In the genomic region with DNA sequence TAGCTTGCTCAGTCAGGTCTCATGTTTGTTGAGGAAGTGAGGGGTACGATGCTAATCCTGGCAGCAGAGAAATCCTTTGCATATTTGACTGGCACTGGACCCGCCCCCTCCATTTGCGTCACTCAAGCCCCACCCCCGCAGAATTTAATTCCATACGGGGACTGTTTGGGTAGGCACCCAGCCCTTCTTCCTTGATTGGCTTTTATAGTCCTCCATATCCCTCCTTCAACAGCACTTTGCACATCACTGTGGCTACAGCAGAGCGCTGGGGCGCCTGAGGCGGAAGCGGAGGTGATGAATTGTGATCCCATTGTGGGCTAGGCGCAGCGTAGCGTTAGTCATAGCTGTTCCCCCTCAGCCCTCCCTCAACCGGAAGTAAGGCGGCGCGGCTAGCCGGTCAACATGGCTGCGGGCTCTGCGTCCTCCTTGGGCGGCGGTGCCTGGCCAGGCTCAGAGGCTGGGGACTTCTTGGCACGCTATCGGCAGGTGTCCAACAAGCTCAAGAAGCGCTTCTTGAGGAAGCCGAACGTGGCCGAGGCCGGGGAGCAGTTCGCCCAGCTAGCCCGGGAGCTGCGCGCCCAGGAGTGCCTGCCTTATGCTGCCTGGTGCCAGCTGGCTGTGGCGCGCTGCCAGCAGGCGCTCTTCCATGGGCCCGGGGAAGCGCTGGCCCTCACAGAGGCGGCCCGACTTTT, we compare ENCODE assay signal across 8 mouse cellular contexts. TPM values are rescaled to one million over a fixed set of nuclear protein-coding genes. Genes with fewer than 3 reads are reported as not detected.
A peak's percentile ranks its signal among the peaks of the same experiment; 100 is the strongest.
DNase-seq lines count a peak whose midpoint lies in the region; ATAC-seq and TF ChIP-seq lines count a peak whose summit lies in the region.

Gene F8a, plus strand, starts transcription at position 378 of the 692 bp plus-strand sequence.

- peak; percentile 74 for TF ChIP-seq POLR2A in cerebellum, adult 2 months (IDR thresholded peaks at IDR 0.05; ENCODE audit: borderline replicate concordance, insufficient read depth, low read length)
- 0 out of 2 replicates have a peak, but pooled peaks have one; percentile 42 for TF ChIP-seq POLR2A in olfactory bulb, adult 2 months (IDR thresholded peaks at IDR 0.05; ENCODE audit: insufficient read depth, low read depth, low read length)

- no peaks in the 10 kb centered on the region for H3K4me1 ChIP-seq in cerebellum, adult 2 months (ENCODE audit: control insufficient read depth, insufficient read depth, low read length)
- H3K4me1 ChIP-seq in forebrain, postnatal 0 days (ENCODE audit: insufficient read depth), result no peaks in the 10 kb centered on the region
- no peaks in the 10 kb centered on the region for H3K4me1 ChIP-seq in lung, embryonic 15.5 days
- 0 out of 2 replicates have a peak, but pooled peaks cover 3% of the 10 kb centered on the region for H3K4me1 ChIP-seq in olfactory bulb, adult 2 months (ENCODE audit: control insufficient read depth, insufficient read depth, low read length)

- H3K9me3 ChIP-seq in forebrain, postnatal 0 days (ENCODE audit: low read length), result no peaks in the 10 kb centered on the region
- H3K9me3 ChIP-seq in lung, embryonic 15.5 days, result no peaks in the 10 kb centered on the region

- H3K9ac ChIP-seq in forebrain, postnatal 0 days, result peak within 1 kb of the TSS; percentile 68
- H3K9ac ChIP-seq in lung, embryonic 15.5 days, result peak within 1 kb of the TSS; percentile 55

- WGBS in cerebellum, adult 2 months, result 10% methylated on average over 32 of the region's 39 CpGs
- 26% methylated on average over 35 of the region's 39 CpGs for WGBS in forebrain, postnatal 0 days
- 17% methylated on average over 39 of the region's 39 CpGs for WGBS in lung, embryonic 15.5 days
- WGBS in olfactory bulb, adult 2 months, result 16% methylated on average over 37 of the region's 39 CpGs

- H3K4me3 ChIP-seq in cerebellum, adult 2 months (replicated peaks; ENCODE audit: insufficient read depth, low read depth, low read length), result peak within 1 kb of the TSS; percentile 76
- H3K4me3 ChIP-seq in forebrain, postnatal 0 days (ENCODE audit: low read depth, low read length), result peak within 1 kb of the TSS; percentile 59
- peak within 1 kb of the TSS; percentile 59 for H3K4me3 ChIP-seq in lung, embryonic 15.5 days
- peak within 1 kb of the TSS; percentile 75 for H3K4me3 ChIP-seq in olfactory bulb, adult 2 months (ENCODE audit: insufficient read depth, low read depth, low read length)

- DNase-seq in MEL-GATA-1-ER (ENCODE audit: extremely low read depth, low read depth), result peak; percentile 94
- peak; percentile 85 to 86 for DNase-seq in cerebellum, adult 2 months
- DNase-seq in forebrain, postnatal 0 days, result peak; percentile 89
- peak; percentile 79 for DNase-seq in heart, postnatal 4 days
- peak; percentile 43 for DNase-seq in layer of hippocampus, adult 9-10 months (ENCODE audit: low spot score)
- peak; percentile 66 to 76 for DNase-seq in thymus, adult 18-20 months

- ATAC-seq in forebrain, postnatal 0 days, result peak; percentile 97
- peak; percentile 94 for ATAC-seq in lung, embryonic 15.5 days (ENCODE audit: borderline replicate concordance, extremely low read depth, low FRiP score, low TSS enrichment)

- no peaks in the 10 kb centered on the region for H3K27me3 ChIP-seq in cerebellum, adult 2 months (ENCODE audit: control insufficient read depth, insufficient read depth, low read length)
- H3K27me3 ChIP-seq in forebrain, postnatal 0 days (ENCODE audit: insufficient read depth, low read length), result no peaks in the 10 kb centered on the region
- H3K27me3 ChIP-seq in lung, embryonic 15.5 days, result no peaks in the 10 kb centered on the region; the same call in none of the 2 replicates

- peak within 1 kb of the TSS; percentile 59 for H3K4me2 ChIP-seq in forebrain, postnatal 0 days (ENCODE audit: low read depth)
- H3K4me2 ChIP-seq in lung, embryonic 15.5 days, result peak within 1 kb of the TSS; percentile 86

- no peaks in the 10 kb centered on the region for H3K36me3 ChIP-seq in forebrain, postnatal 0 days (ENCODE audit: insufficient read depth)
- H3K36me3 ChIP-seq in lung, embryonic 15.5 days, result no peaks in the 10 kb centered on the region

- no peak for TF ChIP-seq CTCF in cerebellum, adult 2 months (IDR thresholded peaks at IDR 0.05; ENCODE audit: borderline replicate concordance, insufficient read depth, low read depth, low read length)
- no peak for TF ChIP-seq CTCF in forebrain, postnatal 0 days (IDR thresholded peaks at IDR 0.05; ENCODE audit: low read depth)
- no peak for TF ChIP-seq CTCF in olfactory bulb, adult 2 months (IDR thresholded peaks at IDR 0.05; ENCODE audit: insufficient read depth, low read depth, low read length)

- H3K27ac ChIP-seq in cerebellum, adult 2 months (ENCODE audit: insufficient read depth, low read length), result peak within 1 kb of the TSS; percentile 93
- H3K27ac ChIP-seq in forebrain, postnatal 0 days (ENCODE audit: low read depth, low read length), result peak within 1 kb of the TSS; percentile 84
- H3K27ac ChIP-seq in lung, embryonic 15.5 days, result peak within 1 kb of the TSS; percentile 94
- peak within 1 kb of the TSS; percentile 98 for H3K27ac ChIP-seq in olfactory bulb, adult 2 months (ENCODE audit: insufficient read depth, low read depth, low read length)

RNA-seq across cellular contexts. Expression of gene F8a, which starts in this region (rescaled TPM):
- 17.1 and 17.6 TPM in 2 replicates for polyA plus RNA-seq in cerebellum, adult 2 months (2012; rRNA removed)
- 20.5 and 23.7 TPM in 2 replicates for total RNA-seq in forebrain, postnatal 0 days (2014; rRNA removed)
- polyA plus RNA-seq in forebrain, postnatal 0 days (2015; fragmentation: Nextera tagmentation; extraction: Ambion mirVana), result 33.0 and 34.3 TPM in 2 replicates
- total RNA-seq in heart, postnatal 4 days (2021), result 1 to 10 TPM; 7.1 to 7.2 TPM
- 11.7 and 11.9 TPM in 2 replicates for polyA plus RNA-seq in lung, embryonic 15.5 days (2015; fragmentation: Nextera tagmentation; extraction: Ambion mirVana)
- not detected in 2 replicates for polyA plus RNA-seq in olfactory bulb, adult 2 months (2012; ENCODE audit: insufficient read depth, insufficient read length, low replicate concordance, missing spikeins)

Comparison
In these comparisons a context has a peak if more than half of its experiments do, and no peak if none do; other contexts are left out.
1. Peak in every context shown above with its lines: DNase-seq, ATAC-seq, H3K4me3 ChIP-seq and H3K27ac ChIP-seq.
2. RNA of gene F8a (polyA plus RNA-seq): 33.0 to 34.3 TPM in forebrain, postnatal 0 days, 17.1 to 17.6 TPM in cerebellum, adult 2 months and 11.7 to 11.9 TPM in lung, embryonic 15.5 days; not detected in olfactory bulb, adult 2 months; every median in the first group is over 10 times any median in the second.
3. DNase-seq: peak in every context shown above with its lines; median percentile 94 in MEL-GATA-1-ER; 89 in forebrain, postnatal 0 days; 86 in cerebellum, adult 2 months; 79 in heart, postnatal 4 days; 71 in thymus, adult 18-20 months; 43 in layer of hippocampus, adult 9-10 months.